Mouse (Mus musculus) MEL (cell line): ENCODE data around the gene Sema3e.

ENCODE experiments used
- CHD2 ChIP-seq: IDR thresholded peaks from 2 replicates; pipeline ENCODE4 v1.6.1; 2011; ENCODE audit warnings: low read length, improper control_type of control experiment
- CTCF ChIP-seq, 3 experiments: IDR thresholded peaks in 2 of 3; conservative IDR thresholded peaks in 1 of 3; 2 replicates each; pipeline ENCODE4 v1.5.1; 2011 to 2012; ENCODE audit warnings: low read length in 3 of 3, low read depth in 2 of 3, mild to moderate bottlenecking in 2 of 3, improper control_type of control experiment in 1 of 3, inconsistent platforms in 1 of 3, mixed read lengths in 1 of 3, moderate library complexity in 1 of 3; ENCODE audit not compliant: control insufficient read depth in 1 of 3, insufficient read depth in 1 of 3, poor library complexity in 1 of 3, severe bottlenecking in 1 of 3
- E2F4 ChIP-seq: IDR thresholded peaks from 2 replicates; pipeline ENCODE4 v1.6.1; 2011; ENCODE audit warnings: low read depth, low read length, improper control_type of control experiment, borderline replicate concordance
- EP300 ChIP-seq, 2 experiments: IDR thresholded peaks; 2 replicates each; pipeline ENCODE4 v1.6.1; 2011; ENCODE audit warnings: improper control_type of control experiment in 2 of 2, low read length in 2 of 2, low read depth in 1 of 2, mild to moderate bottlenecking in 1 of 2
- GATA1 ChIP-seq: IDR thresholded peaks from 2 replicates; pipeline ENCODE4 v1.6.1; 2011; ENCODE audit warnings: low read depth, low read length, improper control_type of control experiment
- MEF2A ChIP-seq: IDR thresholded peaks from 2 replicates; pipeline ENCODE4 v1.6.1; 2014; ENCODE audit warnings: low read depth, mild to moderate bottlenecking, inconsistent platforms, low read length, improper control_type of control experiment; ENCODE audit not compliant: poor library complexity, insufficient replicate concordance, severe bottlenecking; ENCODE audit errors: extremely low read depth
- POLR2A ChIP-seq, 2 experiments: IDR thresholded peaks; 2 replicates each; pipeline ENCODE4 v1.6.1; 2011 to 2012; ENCODE audit warnings: low read length in 2 of 2, mild to moderate bottlenecking in 2 of 2, control low read depth in 1 of 2, improper control_type of control experiment in 1 of 2, low read depth in 1 of 2, moderate library complexity in 1 of 2; ENCODE audit not compliant: control insufficient read depth in 1 of 2, insufficient read depth in 1 of 2, poor library complexity in 1 of 2
- POLR2AphosphoS2 ChIP-seq: IDR thresholded peaks from 2 replicates; pipeline ENCODE4 v1.6.1; 2011; ENCODE audit warnings: low read length, improper control_type of control experiment
- POLR2AphosphoS5 ChIP-seq: IDR thresholded peaks from 2 replicates; pipeline ENCODE4 v1.6.1; 2012; ENCODE audit warnings: low read depth, borderline replicate concordance, mild to moderate bottlenecking, inconsistent platforms, low read length, moderate library complexity, mixed read lengths
- SIN3A ChIP-seq: IDR thresholded peaks from 2 replicates; pipeline ENCODE4 v1.6.1; 2012; ENCODE audit warnings: low read length, improper control_type of control experiment, inconsistent platforms
- USF1 ChIP-seq: IDR thresholded peaks from 2 replicates; pipeline ENCODE4 v1.6.1; 2014; ENCODE audit warnings: low read depth, mild to moderate bottlenecking, inconsistent platforms, low read length, improper control_type of control experiment, moderate library complexity

DNA sequence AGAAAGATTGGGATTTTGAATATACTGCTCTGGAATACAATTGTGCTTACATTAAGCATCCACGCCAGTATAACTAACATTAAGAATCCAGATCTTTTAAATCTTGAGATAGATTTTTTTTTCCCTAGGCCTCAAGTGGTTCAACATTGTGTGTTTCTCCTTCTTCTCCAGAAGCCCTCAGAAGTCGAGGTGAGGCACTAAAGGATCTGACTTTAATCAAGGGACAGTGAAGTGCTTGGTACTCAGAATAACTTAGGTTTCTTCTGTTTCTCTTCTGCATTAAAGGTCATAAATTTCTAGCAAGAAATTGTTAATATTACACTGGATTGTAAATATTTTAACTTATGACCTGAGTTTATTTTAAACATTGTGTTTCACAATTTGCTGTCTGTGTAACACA lies 37.1 kb upstream of the Sema3e start:
- no peak for TF ChIP-seq POLR2A (IDR thresholded peaks at IDR 0.05; ENCODE audit: control insufficient read depth in 1 of 2, insufficient read depth in 1 of 2, low read depth in 1 of 2, low read length in 2 of 2, poor library complexity in 1 of 2)
- no peak for TF ChIP-seq CHD2
- TF ChIP-seq SIN3A: no peak
- no peak for TF ChIP-seq POLR2AphosphoS5
- TF ChIP-seq USF1: no peak
- no peak for TF ChIP-seq MEF2A
- no peak for TF ChIP-seq CTCF (IDR thresholded peaks at IDR 0.05 in 2 of 3, conservative IDR thresholded peaks at IDR 0.05 in 1 of 3; ENCODE audit: control insufficient read depth in 1 of 3, insufficient read depth in 1 of 3, low read depth in 2 of 3, low read length in 3 of 3, poor library complexity in 1 of 3, severe bottlenecking in 1 of 3)
- no peak for TF ChIP-seq POLR2AphosphoS2
- TF ChIP-seq GATA1: no peak
- no peak for TF ChIP-seq EP300 (IDR thresholded peaks at IDR 0.05; ENCODE audit: low read depth in 1 of 2, low read length in 2 of 2)
- TF ChIP-seq E2F4: no peak
